Mouse (Mus musculus) left cerebral cortex, adult 8-10 months (tissue): ENCODE measurements around the gene Slc41a2. TPM values are rescaled to one million over a fixed set of nuclear protein-coding genes. Genes with fewer than 3 reads are reported as not detected.
"Not testable (repeated sequence)": the region's sequence is repeated elsewhere in the genome, so short reads cannot be mapped to it uniquely, and the experiment has no call there.

Experiments used
- DNase-seq, 2 experiments: peaks; one replicate each; pipeline ENCODE4 v3.0.0; 2022; ENCODE audit warnings: low spot score in 2 of 2
- total RNA-seq, 4 experiments: library from RNA; stranded (reverse); gene quantifications; 2 replicates each; pipeline ENCODE4 v1.2.4; 2022

The Slc41a2 gene
- total RNA-seq, 4 experiments from 2014 or later: 21.8 to 28.7 (median 26.1) TPM

- DNase-seq: no peak
Measured at GRCm38 (mm10) chr10:83353680-83354332, 16.1 kb upstream of the Slc41a2 start.

GRCm38 (mm10) chr10:83351779-83352178 lies 14.1 kb upstream of the Slc41a2 start:
- DNase-seq: not testable (repeated sequence)

GRCm38 (mm10) chr10:83350689-83351088 lies 13.0 kb upstream of the Slc41a2 start:
- DNase-seq: no peak

- no peak for DNase-seq
Measured at GRCm38 (mm10) chr10:83347494-83347893, 9.8 kb upstream of the Slc41a2 start.

GRCm38 (mm10) chr10:83346359-83346736 lies 8.7 kb upstream of the Slc41a2 start:
- no peak for DNase-seq

GRCm38 (mm10) chr10:83345693-83346358 lies 8.1 kb upstream of the Slc41a2 start:
- no peak for DNase-seq

- no peak for DNase-seq
Measured at GRCm38 (mm10) chr10:83343828-83344685, 6.4 kb upstream of the Slc41a2 start.

- no peak for DNase-seq
Measured at GRCm38 (mm10) chr10:83343171-83343570, 5.5 kb upstream of the Slc41a2 start.

GRCm38 (mm10) chr10:83341226-83341625 lies 3.5 kb upstream of the Slc41a2 start:
- DNase-seq: no peak

- DNase-seq: no peak
Measured at GRCm38 (mm10) chr10:83337971-83338598, 403 bp upstream of the Slc41a2 start.

GRCm38 (mm10) chr10:83336336-83336735 lies 1.3 kb downstream of the Slc41a2 start:
- no peak for DNase-seq

GRCm38 (mm10) chr10:83332581-83332980 lies 5.1 kb downstream of the Slc41a2 start:
- no peak for DNase-seq

- DNase-seq: no peak
Measured at GRCm38 (mm10) chr10:83331811-83332210, 5.9 kb downstream of the Slc41a2 start.

- DNase-seq: no peak
Measured at GRCm38 (mm10) chr10:83330336-83330735, 7.3 kb downstream of the Slc41a2 start.

- no peak for DNase-seq
Measured at GRCm38 (mm10) chr10:83328791-83329190, 8.9 kb downstream of the Slc41a2 start.

- DNase-seq: no peak
Measured at GRCm38 (mm10) chr10:83326648-83327285, 10.9 kb downstream of the Slc41a2 start.

GRCm38 (mm10) chr10:83325903-83326302 lies 11.8 kb downstream of the Slc41a2 start:
- no peak for DNase-seq

GRCm38 (mm10) chr10:83324871-83325270 lies 12.8 kb downstream of the Slc41a2 start:
- DNase-seq: no peak

GRCm38 (mm10) chr10:83322551-83323100 lies 15.1 kb downstream of the Slc41a2 start:
- DNase-seq: no peak

GRCm38 (mm10) chr10:83321528-83321927 lies 16.2 kb downstream of the Slc41a2 start:
- no peak for DNase-seq

GRCm38 (mm10) chr10:83320870-83321269 lies 16.8 kb downstream of the Slc41a2 start:
- DNase-seq: no peak
